Comparison of ENCODE assay signal across 10 mouse cellular contexts in genomic region chr7:117739706-117740105, GRCm38 (mm10).
DNase-seq lines count a peak whose midpoint lies in the region; ATAC-seq and TF ChIP-seq lines count a peak whose summit lies in the region.
"Had no signal": no experiment of that assay in that cellular context is flagged by ENCODE, and none has a peak within 500 bp of the region (broad histone marks: within the 10 kb centered on the region; RNA-seq: fewer than 3 reads in every experiment).

No protein-coding gene starts in this region.

- H3K4me1 ChIP-seq in hindbrain, postnatal 0 days (ENCODE audit: insufficient read depth, low read length) = no peaks in the 10 kb centered on the region
- no peaks in the 10 kb centered on the region for H3K4me1 ChIP-seq in hindbrain, embryonic 16.5 days (ENCODE audit: control insufficient read depth, insufficient read depth, low read depth, low read length)
- H3K4me1 ChIP-seq in CH12.LX (ENCODE audit: control insufficient read depth in 1 of 2, insufficient read depth in 2 of 2) = no peaks in the 10 kb centered on the region; a peak in 2 of 4 replicates
- H3K4me1 ChIP-seq: heart, embryonic 13.5 days; limb, embryonic 12.5 days had no signal

- dilution Hi-C loops in CH12.LX (cut with MboI; ENCODE audit: extremely low pct_ligation_motif_present, extremely low pct_unique_long_range_greater_than_20kb, low sequenced_read_pairs) = no loop called here

- no peak overlapping the region for H3K27ac ChIP-seq in hindbrain, postnatal 0 days
- no peak overlapping the region for H3K27ac ChIP-seq in hindbrain, embryonic 16.5 days (ENCODE audit: low read depth, low read length)
- H3K27ac ChIP-seq in CH12.LX (ENCODE audit: insufficient read depth, low read depth) = no peak overlapping the region
- H3K27ac ChIP-seq: heart, embryonic 13.5 days; limb, embryonic 12.5 days; midbrain, embryonic 15.5 days had no signal

- in situ Hi-C loops in CH12.LX (cut with MboI; ENCODE audit: low pct_ligation_motif_present, low pct_unique_long_range_greater_than_20kb, low sequenced_read_pairs) = no loop called here

- H3K36me3 ChIP-seq in hindbrain, postnatal 0 days (ENCODE audit: insufficient read depth, low read length) = no peaks in the 10 kb centered on the region
- H3K36me3 ChIP-seq in hindbrain, embryonic 16.5 days (ENCODE audit: control insufficient read depth, insufficient read depth, low read length) = no peaks in the 10 kb centered on the region
- H3K36me3 ChIP-seq in CH12.LX (replicated peaks in 1 of 2; ENCODE audit: control insufficient read depth in 1 of 2, insufficient read depth in 1 of 2, low read length in 1 of 2) = no peaks in the 10 kb centered on the region
- H3K36me3 ChIP-seq: heart, embryonic 13.5 days; limb, embryonic 12.5 days; midbrain, embryonic 15.5 days had no signal

- WGBS in hindbrain, postnatal 0 days = 50% methylated on average over 6 of the region's 6 CpGs
- WGBS in hindbrain, embryonic 16.5 days = 62% methylated on average over 6 of the region's 6 CpGs

- no peaks in the 10 kb centered on the region for H3K27me3 ChIP-seq in hindbrain, postnatal 0 days (ENCODE audit: insufficient read depth, low read length)
- H3K27me3 ChIP-seq in hindbrain, embryonic 16.5 days (replicated peaks; ENCODE audit: control insufficient read depth, insufficient read depth, low read length) = no peaks in the 10 kb centered on the region
- peaks cover 9% of the 10 kb centered on the region for H3K27me3 ChIP-seq in CH12.LX (replicated peaks)
- H3K27me3 ChIP-seq: heart, embryonic 13.5 days; limb, embryonic 12.5 days; midbrain, embryonic 15.5 days had no signal

- no peak overlapping the region for H3K4me3 ChIP-seq in hindbrain, postnatal 0 days (ENCODE audit: low read length)
- H3K4me3 ChIP-seq in hindbrain, embryonic 16.5 days (ENCODE audit: low read length) = no peak overlapping the region
- H3K4me3 ChIP-seq in CH12.LX (replicated peaks in 1 of 3; ENCODE audit: low read depth in 2 of 3, low read length in 2 of 3, poor library complexity in 1 of 3) = no peak overlapping the region
- H3K4me3 ChIP-seq: heart, embryonic 13.5 days; limb, embryonic 12.5 days; midbrain, embryonic 15.5 days had no signal

- TF ChIP-seq EP300 in CH12.LX (IDR thresholded peaks at IDR 0.05; ENCODE audit: low read length) = no peak

- no peak for TF ChIP-seq RAD21 in CH12.LX (IDR thresholded peaks at IDR 0.05; ENCODE audit: low read depth, low read length)

- peak; percentile 35; the same call in 1 of the 2 replicates for ATAC-seq in hindbrain, postnatal 0 days
- no peak for ATAC-seq in hindbrain, embryonic 16.5 days
- ATAC-seq: midbrain, embryonic 15.5 days had no signal

- no peak for TF ChIP-seq POLR2A in CH12.LX (IDR thresholded peaks at IDR 0.05; ENCODE audit: low read depth, low read length)

- H3K9me3 ChIP-seq in hindbrain, postnatal 0 days (ENCODE audit: low read length) = no peaks in the 10 kb centered on the region
- no peaks in the 10 kb centered on the region for H3K9me3 ChIP-seq in hindbrain, embryonic 16.5 days (ENCODE audit: control insufficient read depth, low read length)
- H3K9me3 ChIP-seq in CH12.LX (replicated peaks; ENCODE audit: low read length) = no peaks in the 10 kb centered on the region
- H3K9me3 ChIP-seq: heart, embryonic 13.5 days; limb, embryonic 12.5 days; midbrain, embryonic 15.5 days had no signal

- TF ChIP-seq CTCF in hindbrain, postnatal 0 days (IDR thresholded peaks at IDR 0.05; ENCODE audit: low read depth) = no peak
- no peak for TF ChIP-seq CTCF in CH12.LX (conservative IDR thresholded peaks at IDR 0.05 in 1 of 2, IDR thresholded peaks at IDR 0.05 in 1 of 2; ENCODE audit: low read depth in 2 of 2, low read length in 2 of 2)

- no peak overlapping the region for H3K4me2 ChIP-seq in hindbrain, postnatal 0 days (ENCODE audit: low read depth, low read length)
- no peak overlapping the region for H3K4me2 ChIP-seq in hindbrain, embryonic 16.5 days (ENCODE audit: low read length)
- H3K4me2 ChIP-seq in CH12.LX (ENCODE audit: insufficient read depth, low read depth, poor library complexity, severe bottlenecking) = no peak overlapping the region
- H3K4me2 ChIP-seq: heart, embryonic 13.5 days; limb, embryonic 12.5 days; midbrain, embryonic 15.5 days had no signal

- no peak overlapping the region for H3K9ac ChIP-seq in hindbrain, postnatal 0 days (replicated peaks; ENCODE audit: low read length)
- no peak overlapping the region for H3K9ac ChIP-seq in hindbrain, embryonic 16.5 days (ENCODE audit: low read depth, low read length)
- no peak overlapping the region for H3K9ac ChIP-seq in CH12.LX (ENCODE audit: insufficient read depth, low read depth)
- H3K9ac ChIP-seq: heart, embryonic 13.5 days; limb, embryonic 12.5 days; midbrain, embryonic 15.5 days had no signal

- H3K79me2 ChIP-seq in CH12.LX (replicated peaks; ENCODE audit: control insufficient read depth, extremely low read depth, insufficient read depth, poor library complexity, severe bottlenecking) = no peaks in the 10 kb centered on the region

- peak; percentile 57 for DNase-seq in hindbrain, postnatal 0 days (ENCODE audit: low spot score)
- DNase-seq in CH12.LX (ENCODE audit: extremely low read depth) = peak; percentile 18
- peak; percentile 72 for DNase-seq in brain, adult 2 months (ENCODE audit: low read depth, low spot score)
- DNase-seq in layer of hippocampus, postnatal 10 days (ENCODE audit: low spot score in 2 of 2) = peak; percentile 23 to 38
- DNase-seq in lung, postnatal 25 days (ENCODE audit: low spot score) = no peak
- no peak for DNase-seq in yolk sac, embryonic 10.5 days (ENCODE audit: low spot score)

TF ChIP-seq in CH12.LX, 34 proteins besides CTCF, POLR2A, EP300 and RAD21:
- TF ChIP-seq HCFC1 (IDR thresholded peaks at IDR 0.05; ENCODE audit: low read depth, low read length) = no peak
- no peak for TF ChIP-seq SIN3A (IDR thresholded peaks at IDR 0.05; ENCODE audit: low read length)
- TF ChIP-seq ETS1 (conservative IDR thresholded peaks at IDR 0.05; ENCODE audit: low read depth, low read length) = no peak
- no peak for TF ChIP-seq ELF1 (IDR thresholded peaks at IDR 0.05; ENCODE audit: low read depth, low read length)
- TF ChIP-seq MXI1 (IDR thresholded peaks at IDR 0.05; ENCODE audit: low read depth, low read length) = no peak
- TF ChIP-seq MYC (IDR thresholded peaks at IDR 0.05; ENCODE audit: low read depth, low read length) = no peak
- no peak for TF ChIP-seq MAFK (IDR thresholded peaks at IDR 0.05; ENCODE audit: insufficient replicate concordance, low read length)
- no peak for TF ChIP-seq TCF12 (IDR thresholded peaks at IDR 0.05; ENCODE audit: low read depth, low read length)
- no peak for TF ChIP-seq MAX (IDR thresholded peaks at IDR 0.05; ENCODE audit: low read length)
- TF ChIP-seq E2F4 (IDR thresholded peaks at IDR 0.05; ENCODE audit: insufficient replicate concordance, low read depth, low read length) = no peak
- no peak for TF ChIP-seq NRF1 (IDR thresholded peaks at IDR 0.05; ENCODE audit: low read depth, low read length)
- TF ChIP-seq UBTF (IDR thresholded peaks at IDR 0.05; ENCODE audit: low read depth, low read length) = no peak
- TF ChIP-seq POLR2AphosphoS2 (IDR thresholded peaks at IDR 0.05; ENCODE audit: low read depth, low read length) = no peak
- TF ChIP-seq JUND (conservative IDR thresholded peaks at IDR 0.05; ENCODE audit: low read depth, low read length) = no peak
- TF ChIP-seq PAX5 (IDR thresholded peaks at IDR 0.05; ENCODE audit: low read length) = no peak
- TF ChIP-seq ZNF384 (IDR thresholded peaks at IDR 0.05; ENCODE audit: low read depth, low read length) = no peak
- TF ChIP-seq ZC3H11A (IDR thresholded peaks at IDR 0.05; ENCODE audit: low read depth, low read length) = no peak
- no peak for TF ChIP-seq BHLHE40 (IDR thresholded peaks at IDR 0.05; ENCODE audit: low read depth, low read length)

Comparison
In these comparisons a context has a peak if more than half of its experiments do, and no peak if none do; other contexts are left out.
1. DNase-seq: peak in hindbrain, postnatal 0 days (single experiment), CH12.LX (single experiment), brain, adult 2 months (single experiment) and layer of hippocampus, postnatal 10 days (2 of 2); none in lung, postnatal 25 days (single experiment) and yolk sac, embryonic 10.5 days (single experiment).